Mouse (Mus musculus) neutrophil, adult 59 days (primary cell): ENCODE measurements around the gene Rgp1. TPM values are rescaled to one million over a fixed set of nuclear protein-coding genes. Genes with fewer than 3 reads are reported as not detected.

Experiments used
- total RNA-seq, 2 experiments: library from RNA; stranded (reverse); gene quantifications; 1 replicate in 1 of 2; 2 replicates in 1 of 2; pipeline ENCODE4 v1.2.4; 2023

The Rgp1 gene
- 10 to 100 TPM; 47.1 to 49.4 TPM for total RNA-seq

DNA sequence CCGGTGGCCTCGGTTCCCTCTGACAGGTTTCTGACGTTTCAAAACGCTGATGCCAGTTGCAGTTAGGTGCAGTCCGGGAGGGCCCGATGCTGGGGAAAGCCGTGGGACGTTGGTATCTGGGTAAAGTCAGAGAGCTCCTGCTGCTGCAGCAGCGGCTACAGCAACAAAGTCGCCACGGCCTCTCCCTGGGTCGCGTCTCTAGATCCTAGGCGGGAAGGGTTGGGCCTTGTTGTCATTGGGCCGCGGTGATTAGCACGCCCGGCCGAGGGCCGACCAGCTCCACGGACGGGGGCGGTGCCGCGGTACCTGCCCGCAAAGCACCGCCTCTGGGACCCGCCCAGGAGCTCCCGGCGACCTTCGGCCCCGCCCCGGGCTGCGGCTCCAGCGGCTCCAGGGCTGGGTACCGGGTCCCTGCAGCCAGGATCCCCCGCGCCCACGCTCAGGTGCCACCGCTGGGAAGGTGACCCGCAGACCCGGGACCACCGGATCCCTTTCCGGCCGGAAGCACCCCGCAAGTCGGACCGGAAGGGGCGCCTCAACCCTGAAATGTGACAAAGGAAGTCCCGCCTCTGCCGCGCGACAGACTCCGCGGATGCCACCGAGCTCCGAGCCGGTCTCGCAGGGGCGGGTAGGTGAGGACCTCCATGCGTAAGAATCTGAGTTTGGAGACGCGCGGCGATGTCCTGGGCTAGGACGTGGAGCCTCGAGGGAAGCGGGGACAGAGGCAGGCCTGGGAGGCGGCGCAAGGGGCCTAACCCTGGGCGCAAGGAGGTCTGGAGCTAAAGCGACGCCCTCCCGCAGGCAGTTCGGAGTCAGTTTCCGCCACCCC, at the start of gene Rgp1, which contains the start of gene Gba2:
Rgp1 (plus strand) TSS at position 340 of the 829 bp plus-strand sequence.
Gba2 (minus strand) TSS at position 498 of the 829 bp plus-strand sequence.

DNA sequence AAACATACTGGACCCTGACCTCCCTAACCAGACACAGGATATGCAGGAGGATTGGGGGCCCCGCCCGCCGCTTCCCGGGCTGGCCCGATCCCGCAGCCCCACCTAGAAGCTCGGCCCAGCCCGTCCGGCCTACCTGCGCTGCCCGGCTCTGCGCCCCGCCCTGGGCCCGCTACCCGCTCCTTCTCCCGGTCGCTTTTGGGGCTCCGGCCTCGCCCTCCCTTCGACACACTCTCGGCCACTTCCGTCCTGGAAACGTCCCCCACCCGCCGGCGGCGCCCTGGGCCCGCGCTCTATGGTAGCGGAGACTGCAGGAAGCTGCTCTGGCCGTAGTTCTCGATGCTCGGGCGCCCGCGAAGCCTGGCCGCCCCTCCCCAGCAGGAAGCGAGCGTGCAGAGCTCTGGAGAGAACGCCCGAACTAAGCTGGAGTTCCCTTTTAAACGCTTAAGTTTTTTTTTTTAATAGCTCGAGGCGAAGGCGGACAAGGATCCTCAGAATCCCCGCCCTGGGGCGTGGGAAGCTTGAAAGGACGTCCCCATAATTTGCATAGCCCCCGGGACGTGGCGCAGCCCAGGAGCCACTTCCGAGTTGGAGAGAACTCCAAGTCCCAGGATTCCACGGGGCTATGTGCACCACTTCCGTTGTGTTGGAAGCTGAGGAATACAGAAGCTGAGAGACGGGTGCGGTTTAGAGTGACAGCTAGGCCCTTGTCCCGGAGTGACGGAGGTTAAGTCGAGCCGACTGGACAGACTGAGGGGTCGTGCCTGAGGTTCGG, 16.3 kb upstream of the Rgp1 start, which contains the start of the genes Creb3 and Tln1:
Creb3 (plus strand) TSS at position 336 of the 772 bp plus-strand sequence.
Tln1 (minus strand) TSS at position 695 of the 772 bp plus-strand sequence.

DNA sequence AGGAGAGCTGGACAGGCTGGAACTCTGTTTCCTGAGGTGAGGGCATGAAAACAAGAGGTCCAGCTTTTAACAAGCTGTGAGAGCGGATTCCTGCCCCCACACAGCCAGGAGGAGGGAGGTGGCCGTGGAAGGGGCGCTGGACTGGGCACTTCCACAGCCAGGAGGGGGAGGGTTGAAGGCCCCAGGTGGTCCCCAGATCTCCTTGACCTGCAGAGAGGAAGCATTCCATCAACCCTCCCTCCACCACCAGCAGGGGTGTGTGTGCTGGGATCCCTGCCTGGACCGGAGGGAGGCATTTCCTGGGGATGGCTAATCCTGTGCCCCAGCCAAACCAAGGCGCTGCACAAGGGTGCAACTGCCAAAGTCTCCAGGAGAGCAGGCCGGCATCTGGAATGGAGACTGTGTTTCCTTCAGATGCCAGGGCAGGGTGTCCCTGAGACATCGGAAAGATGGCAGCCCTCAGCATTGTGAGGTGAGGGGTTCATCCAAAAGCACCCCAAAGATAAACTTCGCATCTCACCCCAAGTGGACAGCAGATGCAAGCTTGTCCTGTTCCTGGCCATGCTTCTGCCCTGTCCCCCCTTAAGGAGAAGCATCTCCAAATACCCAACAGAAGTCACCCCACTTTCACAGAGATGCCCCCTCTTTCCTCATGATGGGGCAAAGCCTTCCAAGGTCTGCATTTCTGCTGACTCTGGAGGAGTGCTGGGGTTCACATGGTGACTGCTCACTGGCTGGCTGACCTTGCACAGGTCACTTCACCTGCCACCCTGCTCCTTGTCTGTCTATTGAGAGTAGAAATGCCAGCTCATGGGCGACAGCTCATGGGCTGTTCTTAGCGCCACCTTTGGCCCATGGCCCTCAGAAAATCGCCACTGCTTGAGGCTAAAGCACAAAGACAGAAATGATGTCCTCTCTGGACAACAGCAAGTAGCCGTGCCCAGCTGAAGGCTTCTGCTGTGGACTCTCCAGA, 6.2 kb downstream of the Rgp1 start, which contains the start of gene Msmp:
Msmp (minus strand) TSS at position 51 of the 973 bp plus-strand sequence.

GRCm38 (mm10) chr4:43631046-43631955, 52.8 kb downstream of the Rgp1 start, which contains the start of gene Npr2:
Gene Npr2, plus strand, starts transcription at chr4:43631935.

Other genes with a start within 250 kb of the Rgp1 start
- gene Rusc2, start 196.7 kb upstream of the Rgp1 start, total RNA-seq = 1 to 10 TPM; 2.9 to 3.4 TPM
- gene Fam166b, start 149.6 kb upstream of the Rgp1 start, total RNA-seq = not detected
- 1 to 10 TPM; 5.8 to 8.1 TPM for gene Tesk1, start 136.8 kb upstream of the Rgp1 start, total RNA-seq
- 10 to 100 TPM in 1 of 2 experiments, 1 to 10 TPM in 1; 2.2 to 24.5 TPM for gene Cd72, start 124.1 kb upstream of the Rgp1 start, total RNA-seq
- gene Sit1, start 95.0 kb upstream of the Rgp1 start, total RNA-seq = under 1 TPM in 1 of 2 experiments, not detected in 1; 0.31 TPM
- gene Ccdc107, start 85.8 kb upstream of the Rgp1 start, total RNA-seq = 1 to 10 TPM; 5.1 to 5.2 TPM
- gene Arhgef39, start 79.0 kb upstream of the Rgp1 start, total RNA-seq = 10 to 100 TPM; 31.2 to 32.1 TPM
- gene Car9, start 71.7 kb upstream of the Rgp1 start, total RNA-seq = 1 to 10 TPM; 1.1 to 2.6 TPM
- gene Tpm2, start 55.0 kb upstream of the Rgp1 start, total RNA-seq = under 1 TPM; 0.60 to 0.68 TPM
- 10 to 100 TPM; 67.4 to 72.8 TPM for gene Creb3, start 16.4 kb upstream of the Rgp1 start, total RNA-seq
- 100 to 1,000 TPM; 547 to 593 TPM for gene Tln1, start 16.0 kb upstream of the Rgp1 start, total RNA-seq
- gene Gba2, start 158 bp downstream of the Rgp1 start, total RNA-seq = 10 to 100 TPM; 28.4 to 32.8 TPM
- gene Msmp, start 5.8 kb downstream of the Rgp1 start, total RNA-seq = not detected
- under 1 TPM; 0.33 to 0.80 TPM for gene Npr2, start 53.2 kb downstream of the Rgp1 start, total RNA-seq
- not detected for gene Spag8, start 74.9 kb downstream of the Rgp1 start, total RNA-seq
- gene Hint2, start 77.8 kb downstream of the Rgp1 start, total RNA-seq = 10 to 100 TPM in 1 of 2 experiments, 1 to 10 TPM in 1; 8.7 to 10.2 TPM
- under 1 TPM; 0.60 to 0.66 TPM for gene Tmem8b, start 90.3 kb downstream of the Rgp1 start, total RNA-seq
- under 1 TPM in 1 of 2 experiments, not detected in 1; 0.11 TPM for gene Fam221b, start 90.4 kb downstream of the Rgp1 start, total RNA-seq
- gene Olfr70, start 122.1 kb downstream of the Rgp1 start, total RNA-seq = not detected
- gene Olfr71, start 131.5 kb downstream of the Rgp1 start, total RNA-seq = not detected
- gene Hrct1, start 148.5 kb downstream of the Rgp1 start, total RNA-seq = not detected
- gene Spaar, start 151.3 kb downstream of the Rgp1 start, total RNA-seq = not detected
- not detected for gene Olfr159, start 192.3 kb downstream of the Rgp1 start, total RNA-seq
- not detected for gene Olfr156, start 245.2 kb downstream of the Rgp1 start, total RNA-seq